Mouse (Mus musculus) lung, embryonic 14.5 days (tissue): ENCODE measurements around the gene Birc2. TPM values are rescaled to one million over a fixed set of nuclear protein-coding genes. Genes with fewer than 3 reads are reported as not detected.

Experiments used
- ATAC-seq: fragments of 200-750 bp; cut with Nextera tagmentation; 2 replicates; pipeline ENCODE4 v1.8.0; 2017; ENCODE audit warnings: mild to moderate bottlenecking, moderate TSS enrichment, moderate library complexity; ENCODE audit not compliant: insufficient read depth
- DNase-seq: peaks from one replicate; pipeline ENCODE4 v3.0.0-alpha.2; 2015
- H3K27ac ChIP-seq: fragments of 300-500 bp; sonication (generic); 2 replicates; pipeline ENCODE4 v1.5.1; 2014; ENCODE audit warnings: low read depth, mild to moderate bottlenecking, moderate library complexity
- H3K27me3 ChIP-seq: fragments of 300-500 bp; sonication (generic); 2 replicates; pipeline ENCODE4 v1.6.1; 2014; ENCODE audit warnings: low read length, control low read depth; ENCODE audit not compliant: insufficient read depth
- H3K36me3 ChIP-seq: fragments of 300-500 bp; sonication (generic); 2 replicates; pipeline ENCODE4 v1.6.1; 2014; ENCODE audit warnings: control low read depth; ENCODE audit not compliant: insufficient read depth
- H3K4me1 ChIP-seq: fragments of 300-500 bp; sonication (generic); 2 replicates; pipeline ENCODE4 v1.6.1; 2014; ENCODE audit warnings: antibody characterized with exemption, control low read depth; ENCODE audit not compliant: insufficient read depth
- H3K4me2 ChIP-seq: fragments of 300-500 bp; sonication (generic); 2 replicates; pipeline ENCODE4 v1.6.1; 2014; ENCODE audit warnings: mild to moderate bottlenecking
- H3K4me3 ChIP-seq: fragments of 300-500 bp; sonication (generic); 2 replicates; pipeline ENCODE4 v1.5.1; 2014; ENCODE audit warnings: low read depth, low read length
- H3K9ac ChIP-seq: fragments of 300-500 bp; sonication (generic); 2 replicates; pipeline ENCODE4 v1.6.1; 2014
- H3K9me3 ChIP-seq: fragments of 300-500 bp; sonication (generic); 2 replicates; pipeline ENCODE4 v1.6.1; 2016; ENCODE audit warnings: low read depth, low read length, control low read depth
- CTCF ChIP-seq: IDR thresholded peaks from 2 replicates; pipeline ENCODE4 v1.5.1; 2016; ENCODE audit warnings: antibody characterized with exemption, low read depth
- WGBS: fragments of 180-500 bp; shearing (Covaris S2); extraction: QIAGEN DNeasy Blood & Tissue Kit; methylation state at CpG from one replicate; pipeline ENCODE4 v1.1.7; 2014; 5-methylcytosine and 5-hydroxymethylcytosine counted together
- polyA plus RNA-seq: library from polyadenylated mRNA; unstranded; fragments of >200 nt; fragmentation: Nextera tagmentation; extraction: Ambion mirVana; gene quantifications from 2 replicates; pipeline ENCODE4 v1.2.1, GENCODE M21; 2014

The Birc2 gene
- 36.2 and 37.3 TPM in 2 replicates for polyA plus RNA-seq

- Histone ChIP-seq H3K9ac (peak within 1 kb of the TSS; percentile 89), H3K4me2 (peak within 1 kb of the TSS; percentile 83), H3K27me3 (no peaks in the 10 kb centered on the region), H3K4me1 (peaks cover 7% of the 10 kb centered on the region; the same call in 1 of the 2 replicates), H3K4me3 (peak within 1 kb of the TSS; percentile 73), H3K27ac (peak within 1 kb of the TSS; percentile 99), H3K9me3 (no peaks in the 10 kb centered on the region), H3K36me3 (peaks cover 16% of the 10 kb centered on the region; the same call in 1 of the 2 replicates)
- under 1% methylated on average over 68 of the region's 68 CpGs for WGBS
- DNase-seq (peak; percentile 98), ATAC-seq (peak; percentile 97)
- no peak for TF ChIP-seq CTCF
These were observed at the start of gene Birc2 for GRCm38 (mm10) chr9:7836905-7837805. TSS of gene Birc2 (minus strand) at chr9:7837064.

DNA sequence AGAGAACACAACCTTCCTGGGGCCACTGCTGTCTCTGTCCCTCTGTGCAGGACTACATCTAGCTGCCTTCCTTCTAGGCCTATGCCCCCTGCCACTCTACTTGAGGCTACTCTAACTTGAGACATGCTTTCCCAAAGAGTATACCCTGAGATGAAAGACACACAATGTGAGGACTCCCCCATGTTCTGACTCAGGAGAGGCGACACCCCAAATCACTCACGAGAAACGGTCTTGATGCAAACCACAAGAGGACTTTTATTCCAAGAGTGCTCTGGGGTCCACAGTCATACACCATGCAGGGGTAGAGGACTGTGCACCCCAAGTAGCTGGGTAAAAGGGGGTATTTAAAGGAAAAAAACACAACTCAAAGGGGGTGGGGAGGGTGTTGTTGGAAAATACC, 47.5 kb upstream of the Birc2 start:
- no peak for ATAC-seq
- no peaks in the 10 kb centered on the region for H3K4me1 ChIP-seq
- no peak overlapping the region for H3K4me2 ChIP-seq
- no peak overlapping the region for H3K27ac ChIP-seq
- no peak for DNase-seq
- no peaks in the 10 kb centered on the region for H3K27me3 ChIP-seq
- 95% methylated on average over 3 of the region's 3 CpGs for WGBS
- no peaks in the 10 kb centered on the region for H3K36me3 ChIP-seq
- no peak overlapping the region for H3K9ac ChIP-seq
- H3K4me3 ChIP-seq = no peak overlapping the region
- no peak for TF ChIP-seq CTCF
- H3K9me3 ChIP-seq = no peaks in the 10 kb centered on the region

- H3K4me2 ChIP-seq = no peak overlapping the region
- H3K4me1 ChIP-seq = no peaks in the 10 kb centered on the region
- no peak overlapping the region for H3K9ac ChIP-seq
- ATAC-seq (no peak), DNase-seq (no peak)
- TF ChIP-seq CTCF = no peak
- H3K9me3 ChIP-seq = no peaks in the 10 kb centered on the region
- H3K4me3 ChIP-seq = no peak overlapping the region
- WGBS = 88% methylated on average over 1 of the region's 1 CpGs
- H3K27me3 ChIP-seq = no peaks in the 10 kb centered on the region
- no peak overlapping the region for H3K27ac ChIP-seq
- H3K36me3 ChIP-seq = no peaks in the 10 kb centered on the region
These were observed 45.5 kb upstream of the Birc2 start for GRCm38 (mm10) chr9:7882304-7882865.

DNA sequence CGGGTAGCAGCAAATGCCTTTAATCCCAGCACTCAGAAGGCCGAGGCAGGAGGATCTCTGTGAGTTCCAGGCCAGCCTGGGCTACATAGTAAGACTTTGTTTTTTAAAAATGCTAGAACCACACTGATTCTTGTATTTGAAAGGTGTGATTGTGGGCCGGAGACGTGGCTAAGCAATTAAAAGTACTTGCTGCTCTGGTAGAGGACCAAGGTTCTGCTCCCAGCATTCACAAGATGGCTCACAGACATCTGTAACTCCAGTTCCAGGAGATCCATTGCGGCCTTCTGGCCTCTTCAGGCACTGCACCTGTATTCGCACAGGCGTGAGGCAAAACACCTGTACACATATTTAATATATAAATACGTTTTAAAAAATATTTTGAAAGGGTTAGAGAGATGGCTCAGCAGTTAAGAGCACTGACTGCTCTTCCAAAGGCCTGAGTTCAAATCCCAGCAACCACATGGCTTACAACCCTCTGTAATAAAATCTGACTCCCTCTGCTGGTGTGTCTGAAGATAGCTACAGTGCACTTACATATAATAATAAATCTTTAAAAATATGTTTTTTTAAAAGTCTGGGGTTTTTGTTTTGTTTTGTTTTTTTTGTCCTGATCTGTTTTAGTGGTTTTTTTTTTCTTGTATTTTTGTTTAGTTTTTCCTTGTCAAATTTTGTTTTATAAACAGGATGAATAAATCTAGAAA, 36.8 kb upstream of the Birc2 start:
- Histone ChIP-seq H3K4me2 (peak overlapping the region; percentile 85), H3K27ac (no peak overlapping the region), H3K9me3 (no peaks in the 10 kb centered on the region), H3K4me3 (no peak overlapping the region), H3K27me3 (no peaks in the 10 kb centered on the region), H3K4me1 (no peaks in the 10 kb centered on the region), H3K9ac (no peak overlapping the region), H3K36me3 (no peaks in the 10 kb centered on the region)
- WGBS = 90% methylated on average over 8 of the region's 8 CpGs
- ATAC-seq (no peak), DNase-seq (no peak)
- 0 out of 2 replicates have a peak, but pooled peaks have one; percentile 21 for TF ChIP-seq CTCF

DNA sequence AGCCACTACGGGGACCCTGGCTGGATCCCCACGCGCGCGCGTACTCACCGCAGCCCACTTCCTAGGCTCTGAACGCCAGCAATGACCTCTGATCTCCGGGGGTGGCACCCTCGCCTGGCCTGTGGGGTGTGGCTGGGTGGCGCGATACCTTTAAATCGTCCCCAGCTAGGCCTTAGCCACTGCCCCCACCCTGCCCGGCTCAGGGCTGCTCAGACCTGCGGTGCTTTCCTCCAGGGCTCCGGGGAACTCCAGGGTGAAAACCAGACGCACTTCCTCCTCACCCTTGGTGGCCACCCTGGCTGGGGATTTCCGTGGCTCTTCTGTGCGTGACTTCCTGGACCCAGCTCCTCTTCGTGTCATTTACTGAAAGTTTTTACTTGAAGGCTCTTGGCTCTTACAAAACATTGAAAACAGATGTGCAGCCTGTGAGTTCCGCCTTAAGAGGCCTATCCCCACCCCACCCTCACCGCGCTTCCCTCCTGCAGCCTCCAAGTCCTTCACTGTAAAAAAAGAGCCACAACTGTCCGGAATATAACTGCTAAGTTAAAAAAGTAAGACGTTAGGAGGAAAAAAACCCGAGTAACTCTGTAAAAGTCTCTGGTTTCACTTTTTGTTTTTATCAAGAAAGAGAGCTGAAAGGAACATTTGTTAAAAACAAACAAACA, 36.0 kb upstream of the Birc2 start, which contains the start of gene Birc3:
TSS of gene Birc3 (minus strand) at position 412 of the 665 bp plus-strand sequence.
- Histone ChIP-seq H3K4me2 (peak within 1 kb of the TSS; percentile 85), H3K9ac (peak within 1 kb of the TSS; percentile 82), H3K36me3 (no peaks in the 10 kb centered on the region), H3K27me3 (no peaks in the 10 kb centered on the region), H3K27ac (peak within 1 kb of the TSS; percentile 73), H3K4me3 (peak within 1 kb of the TSS; percentile 54), H3K9me3 (no peaks in the 10 kb centered on the region), H3K4me1 (no peaks in the 10 kb centered on the region)
- ATAC-seq (peak; percentile 89), DNase-seq (peak; percentile 65)
- 3% methylated on average over 26 of the region's 26 CpGs for WGBS
- TF ChIP-seq CTCF = no peak

- no peak for TF ChIP-seq CTCF
- H3K36me3 ChIP-seq = no peaks in the 10 kb centered on the region
- peak overlapping the region; percentile 54 for H3K4me3 ChIP-seq
These were observed 35.3 kb upstream of the Birc2 start for GRCm38 (mm10) chr9:7872044-7872774.

More at GRCm38 (mm10) chr9:7872044-7872774, 35.3 kb upstream of the Birc2 start:
- ATAC-seq (no peak; the same call in none of the 2 replicates), DNase-seq (peak; percentile 54)
- no peaks in the 10 kb centered on the region for H3K4me1 ChIP-seq
- H3K27ac ChIP-seq = peak overlapping the region; percentile 73
- no peaks in the 10 kb centered on the region for H3K9me3 ChIP-seq
- no peaks in the 10 kb centered on the region for H3K27me3 ChIP-seq
- 17% methylated on average over 23 of the region's 23 CpGs for WGBS
- H3K9ac ChIP-seq = peak overlapping the region; percentile 82
- peak overlapping the region; percentile 85 for H3K4me2 ChIP-seq
